31 mouse cellular contexts compared by ENCODE assay signal in the genomic region with DNA sequence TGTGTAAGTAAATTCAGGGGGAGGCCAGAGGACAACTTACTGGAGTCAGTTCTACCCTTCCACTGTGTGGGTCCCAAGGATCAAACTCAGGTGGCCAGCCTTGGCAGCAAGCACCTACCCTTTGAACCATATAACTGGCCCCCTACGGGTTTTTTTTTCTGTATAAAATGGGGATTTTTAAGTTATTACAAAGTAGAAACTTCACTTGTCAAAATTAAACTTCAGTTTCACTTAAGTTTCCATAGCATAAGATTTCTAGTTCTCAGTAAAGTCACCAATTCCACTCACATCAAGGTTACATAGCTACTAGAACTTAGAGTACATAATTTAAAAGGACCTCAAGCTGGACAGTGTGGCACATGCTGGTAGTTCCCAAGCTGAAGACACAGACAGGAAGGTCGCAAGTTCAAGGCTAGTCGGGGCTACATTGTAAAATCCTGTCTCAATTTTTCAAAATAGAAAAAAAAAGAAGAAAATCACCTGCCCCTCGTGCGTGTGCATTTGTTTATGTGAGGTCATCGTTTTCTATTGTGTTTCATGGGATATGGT. TPM values are rescaled to one million over a fixed set of nuclear protein-coding genes. Genes with fewer than 3 reads are reported as not detected.
"Had no signal": no experiment of that assay in that cellular context is flagged by ENCODE, and none has a peak within 500 bp of the region (broad histone marks: within the 10 kb centered on the region; RNA-seq: fewer than 3 reads in every experiment).

No protein-coding gene starts in this region.

- H3K4me2 ChIP-seq: embryonic facial prominence, embryonic 12.5 days; embryonic facial prominence, embryonic 13.5 days; embryonic facial prominence, embryonic 15.5 days; forebrain, embryonic 12.5 days; forebrain, embryonic 13.5 days; forebrain, embryonic 15.5 days; heart, embryonic 11.5 days had no signal

- H3K4me1 ChIP-seq: forebrain, embryonic 12.5 days; forebrain, embryonic 15.5 days; heart, embryonic 10.5 days had no signal

- H3K27me3 ChIP-seq: embryonic facial prominence, embryonic 12.5 days; embryonic facial prominence, embryonic 13.5 days; embryonic facial prominence, embryonic 15.5 days; forebrain, embryonic 12.5 days; forebrain, embryonic 13.5 days; forebrain, embryonic 15.5 days had no signal

- H3K9ac ChIP-seq: embryonic facial prominence, embryonic 12.5 days; embryonic facial prominence, embryonic 13.5 days; embryonic facial prominence, embryonic 15.5 days; forebrain, embryonic 12.5 days; forebrain, embryonic 13.5 days; forebrain, embryonic 15.5 days; forebrain, postnatal 0 days had no signal

- H3K36me3 ChIP-seq: forebrain, embryonic 15.5 days had no signal

- DNase-seq: cerebellum, adult 8-10 months; cerebellum, adult 9-11 months; cerebellum, postnatal 10 days; cerebellum, postnatal 14 days; cerebellum, postnatal 25 days; cerebellum, postnatal 36 days; embryo, embryonic 11 days; forebrain, postnatal 0 days; gastrocnemius, adult 2 months; gastrocnemius, postnatal 10 days; gastrocnemius, postnatal 14 days; gastrocnemius, postnatal 25 days; gastrocnemius, postnatal 36 days; heart, adult 18-20 months had no signal

- H3K4me3 ChIP-seq: embryonic facial prominence, embryonic 10.5 days; embryonic facial prominence, embryonic 12.5 days; embryonic facial prominence, embryonic 13.5 days; embryonic facial prominence, embryonic 15.5 days; erythroblast, embryonic 14.5 days; forebrain, embryonic 10.5 days; forebrain, embryonic 12.5 days; forebrain, embryonic 13.5 days; forebrain, embryonic 15.5 days; gastrocnemius, adult 2 months; heart, embryonic 10.5 days had no signal

- H3K27ac ChIP-seq: embryonic facial prominence, embryonic 10.5 days; embryonic facial prominence, embryonic 12.5 days; embryonic facial prominence, embryonic 13.5 days; embryonic facial prominence, embryonic 15.5 days; forebrain, embryonic 10.5 days; forebrain, embryonic 12.5 days; forebrain, embryonic 13.5 days; forebrain, embryonic 15.5 days; gastrocnemius, adult 2 months; heart, embryonic 10.5 days had no signal

- H3K9me3 ChIP-seq: embryonic facial prominence, embryonic 15.5 days; forebrain, embryonic 15.5 days; heart, embryonic 10.5 days had no signal

RNA-seq across cellular contexts. Expression of a gene that starts 9.7 kb away (rescaled TPM):
- polyA plus RNA-seq: erythroblast, embryonic 14.5 days had no signal

RNA-seq across cellular contexts. Expression of a gene that starts 59.5 kb away (rescaled TPM):
- total RNA-seq: common myeloid progenitor, adult 5-6 weeks; gastrocnemius, adult 18-20 months; gastrocnemius, adult 2 months; gastrocnemius, postnatal 10 days; gastrocnemius, postnatal 14 days; gastrocnemius, postnatal 25 days; gastrocnemius, postnatal 36 days; granulocyte monocyte progenitor cell, adult 5-6 weeks; heart, adult 18-20 months had no signal
- polyA plus RNA-seq: cortical plate, adult 2 months; erythroblast, embryonic 14.5 days; forebrain, embryonic 16.5 days; frontal cortex, adult 2 months; heart, embryonic 11.5 days had no signal
